Mouse (Mus musculus) hindbrain, embryonic 12.5 days (tissue): Measurements from ENCODE around the gene Dnah9. TPM values are rescaled to one million over a fixed set of nuclear protein-coding genes. Genes with fewer than 3 reads are reported as not detected.

Experiments
- ATAC-seq: fragments of 200-750 bp; cut with Nextera tagmentation; 2 replicates; pipeline ENCODE4 v1.8.0; 2017; ENCODE audit warnings: moderate TSS enrichment; ENCODE audit not compliant: low FRiP score
- H3K27ac ChIP-seq: fragments of 300-500 bp; sonication (generic); 2 replicates; pipeline ENCODE4 v1.5.1; 2016; ENCODE audit warnings: mild to moderate bottlenecking
- H3K27me3 ChIP-seq: fragments of 300-500 bp; sonication (generic); 2 replicates; pipeline ENCODE4 v1.6.1; 2016; ENCODE audit warnings: mild to moderate bottlenecking
- H3K36me3 ChIP-seq: fragments of 300-500 bp; sonication (generic); 2 replicates; pipeline ENCODE4 v1.6.1; 2016; ENCODE audit warnings: mild to moderate bottlenecking
- H3K4me1 ChIP-seq: fragments of 300-500 bp; sonication (generic); 2 replicates; pipeline ENCODE4 v1.6.1; 2016
- H3K4me2 ChIP-seq: fragments of 300-500 bp; sonication (generic); replicated peaks from 2 replicates; pipeline ENCODE4 v1.6.1; 2016; ENCODE audit warnings: mild to moderate bottlenecking
- H3K4me3 ChIP-seq: fragments of 300-500 bp; sonication (generic); 2 replicates; pipeline ENCODE4 v1.5.1; 2016; ENCODE audit warnings: mild to moderate bottlenecking
- H3K9ac ChIP-seq: fragments of 300-500 bp; sonication (generic); 2 replicates; pipeline ENCODE4 v1.6.1; 2016; ENCODE audit warnings: mild to moderate bottlenecking, moderate library complexity
- H3K9me3 ChIP-seq: fragments of 300-500 bp; sonication (generic); replicated peaks from 2 replicates; pipeline ENCODE4 v1.6.1; 2016; ENCODE audit warnings: mild to moderate bottlenecking
- WGBS: fragments of 180-500 bp; shearing (Covaris S2); methylation state at CpG from one replicate; pipeline ENCODE4 v1.1.7; 2016; 5-methylcytosine and 5-hydroxymethylcytosine counted together
- polyA plus RNA-seq: library from polyadenylated mRNA; unstranded; fragments of >200 nt; fragmentation: Nextera tagmentation; extraction: Ambion mirVana; gene quantifications from 2 replicates; pipeline ENCODE4 v1.2.1, GENCODE M21; 2016

Gene Dnah9
- polyA plus RNA-seq, 1 experiment from 2014 or later = 3.0 TPM

- Histone ChIP-seq H3K9ac (no peak overlapping the region), H3K36me3 (peaks cover 26% of the 10 kb centered on the region), H3K9me3 (no peaks in the 10 kb centered on the region), H3K4me1 (peaks cover 15% of the 10 kb centered on the region), H3K4me3 (no peak overlapping the region), H3K4me2 (no peak overlapping the region), H3K27ac (no peak overlapping the region), H3K27me3 (no peaks in the 10 kb centered on the region)
- no peak for ATAC-seq
- WGBS = 93% methylated on average over 9 of the region's 9 CpGs
These were observed 354.0 kb downstream of the Dnah9 start for GRCm38 (mm10) chr11:65814381-65814780.

GRCm38 (mm10) chr11:65812088-65812487 lies 356.3 kb downstream of the Dnah9 start:
- peaks cover 21% of the 10 kb centered on the region for H3K4me1 ChIP-seq
- no peak overlapping the region for H3K4me3 ChIP-seq
- ATAC-seq = no peak
- 22% methylated on average over 5 of the region's 5 CpGs for WGBS
- no peak overlapping the region for H3K27ac ChIP-seq
- peaks cover 17% of the 10 kb centered on the region for H3K36me3 ChIP-seq
- H3K9me3 ChIP-seq = no peaks in the 10 kb centered on the region
- no peak overlapping the region for H3K4me2 ChIP-seq
- no peak overlapping the region for H3K9ac ChIP-seq
- no peaks in the 10 kb centered on the region for H3K27me3 ChIP-seq

- Histone ChIP-seq H3K36me3 (no peaks in the 10 kb centered on the region), H3K9ac (peak overlapping the region; percentile 78), H3K9me3 (no peaks in the 10 kb centered on the region), H3K27ac (peak overlapping the region; percentile 86), H3K4me2 (peak overlapping the region; percentile 83), H3K27me3 (peaks cover 4% of the 10 kb centered on the region; the same call in 1 of the 2 replicates), H3K4me1 (peaks cover 22% of the 10 kb centered on the region), H3K4me3 (peak overlapping the region; percentile 85)
- WGBS = 45% methylated on average over 7 of the region's 7 CpGs
- ATAC-seq = peak; percentile 17; the same call in 1 of the 2 replicates
These were observed 360.8 kb downstream of the Dnah9 start for GRCm38 (mm10) chr11:65807601-65808000.

GRCm38 (mm10) chr11:65806909-65807504 lies 361.3 kb downstream of the Dnah9 start, which contains the start of gene Zkscan6:
Gene Zkscan6 (plus strand): TSS chr11:65807175.
- WGBS = 0% methylated on average over 50 of the region's 58 CpGs
- ATAC-seq = peak; percentile 96

GRCm38 (mm10) chr11:65806321-65806904 lies 361.9 kb downstream of the Dnah9 start:
- peak overlapping the region; percentile 56 for H3K9ac ChIP-seq
- 2% methylated on average over 20 of the region's 20 CpGs for WGBS
- no peak for ATAC-seq
- peak overlapping the region; percentile 85 for H3K4me3 ChIP-seq
- no peaks in the 10 kb centered on the region for H3K9me3 ChIP-seq
- H3K27ac ChIP-seq = no peak overlapping the region
- H3K4me1 ChIP-seq = peaks cover 12% of the 10 kb centered on the region
- H3K4me2 ChIP-seq = peak overlapping the region; percentile 83
- H3K27me3 ChIP-seq = peaks cover 4% of the 10 kb centered on the region; the same call in 1 of the 2 replicates
- no peaks in the 10 kb centered on the region for H3K36me3 ChIP-seq

More at GRCm38 (mm10) chr11:65806909-65807504, 361.3 kb downstream of the Dnah9 start, which contains the start of gene Zkscan6:
- H3K9ac ChIP-seq = peak within 1 kb of the TSS; percentile 78
- H3K4me2 ChIP-seq = peak within 1 kb of the TSS; percentile 83
- H3K27ac ChIP-seq = peak within 1 kb of the TSS; percentile 86
- H3K27me3 ChIP-seq = peaks cover 4% of the 10 kb centered on the region; the same call in 1 of the 2 replicates
- no peaks in the 10 kb centered on the region for H3K9me3 ChIP-seq
- H3K4me1 ChIP-seq = peaks cover 16% of the 10 kb centered on the region
- H3K4me3 ChIP-seq = peak within 1 kb of the TSS; percentile 85
- H3K36me3 ChIP-seq = no peaks in the 10 kb centered on the region

- H3K9me3 ChIP-seq = no peaks in the 10 kb centered on the region
- no peaks in the 10 kb centered on the region for H3K36me3 ChIP-seq
- no peak overlapping the region for H3K4me3 ChIP-seq
- H3K27ac ChIP-seq = no peak overlapping the region
- WGBS = 67% methylated on average over 3 of the region's 3 CpGs
- peaks cover 4% of the 10 kb centered on the region; the same call in 1 of the 2 replicates for H3K27me3 ChIP-seq
- no peak for ATAC-seq
- H3K9ac ChIP-seq = no peak overlapping the region
- no peak overlapping the region for H3K4me2 ChIP-seq
- peaks cover 4% of the 10 kb centered on the region for H3K4me1 ChIP-seq
These were observed 366.5 kb downstream of the Dnah9 start for GRCm38 (mm10) chr11:65801899-65802298.

- Histone ChIP-seq H3K36me3 (no peaks in the 10 kb centered on the region), H3K9me3 (no peaks in the 10 kb centered on the region), H3K4me1 (no peaks in the 10 kb centered on the region), H3K4me3 (no peak overlapping the region), H3K9ac (no peak overlapping the region), H3K4me2 (no peak overlapping the region), H3K27ac (no peak overlapping the region), H3K27me3 (no peaks in the 10 kb centered on the region)
- WGBS = 96% methylated on average over 1 of the region's 1 CpGs
- ATAC-seq = no peak
These were observed 372.5 kb downstream of the Dnah9 start for GRCm38 (mm10) chr11:65795896-65796295.

GRCm38 (mm10) chr11:65794428-65795219 lies 373.7 kb downstream of the Dnah9 start:
- Histone ChIP-seq H3K4me2 (no peak overlapping the region), H3K9ac (no peak overlapping the region), H3K27ac (no peak overlapping the region), H3K4me1 (no peaks in the 10 kb centered on the region), H3K9me3 (no peaks in the 10 kb centered on the region), H3K36me3 (no peaks in the 10 kb centered on the region), H3K27me3 (no peaks in the 10 kb centered on the region), H3K4me3 (no peak overlapping the region)
- no peak for ATAC-seq
- WGBS = 77% methylated on average over 10 of the region's 10 CpGs

GRCm38 (mm10) chr11:65788154-65788553 lies 380.2 kb downstream of the Dnah9 start, which contains the start of gene Map2k4:
Gene Map2k4 (minus strand): TSS chr11:65788297.
- ATAC-seq = peak; percentile 99
- H3K9ac ChIP-seq = peak within 1 kb of the TSS; percentile 99
- H3K4me1 ChIP-seq = peaks cover 16% of the 10 kb centered on the region
- peak within 1 kb of the TSS; percentile 97 for H3K4me3 ChIP-seq
- no peaks in the 10 kb centered on the region for H3K36me3 ChIP-seq
- H3K9me3 ChIP-seq = no peaks in the 10 kb centered on the region
- under 1% methylated on average over 33 of the region's 36 CpGs for WGBS
- H3K27me3 ChIP-seq = no peaks in the 10 kb centered on the region
- peak within 1 kb of the TSS; percentile 79 for H3K4me2 ChIP-seq
- peak within 1 kb of the TSS; percentile 92 for H3K27ac ChIP-seq

- Histone ChIP-seq H3K9me3 (no peaks in the 10 kb centered on the region), H3K4me1 (peaks cover 16% of the 10 kb centered on the region), H3K27ac (peak overlapping the region; percentile 92), H3K9ac (peak overlapping the region; percentile 99), H3K27me3 (no peaks in the 10 kb centered on the region), H3K4me2 (peak overlapping the region; percentile 79), H3K4me3 (peak overlapping the region; percentile 97), H3K36me3 (no peaks in the 10 kb centered on the region)
- WGBS = under 1% methylated on average over 60 of the region's 71 CpGs
- ATAC-seq = peak; percentile 92
These were observed 380.8 kb downstream of the Dnah9 start for GRCm38 (mm10) chr11:65787421-65788151.

- Histone ChIP-seq H3K4me3 (no peak overlapping the region), H3K36me3 (no peaks in the 10 kb centered on the region), H3K27me3 (no peaks in the 10 kb centered on the region), H3K4me1 (peaks cover 16% of the 10 kb centered on the region), H3K9ac (no peak overlapping the region), H3K4me2 (peak overlapping the region; percentile 79), H3K9me3 (no peaks in the 10 kb centered on the region), H3K27ac (no peak overlapping the region)
- WGBS = 86% methylated on average over 2 of the region's 2 CpGs
- ATAC-seq = no peak
These were observed 382.2 kb downstream of the Dnah9 start for GRCm38 (mm10) chr11:65786160-65786559.
